Mouse (Mus musculus) liver, embryonic 11.5 days (tissue): ENCODE data around the gene Marcks. TPM values are rescaled to one million over a fixed set of nuclear protein-coding genes. Genes with fewer than 3 reads are reported as not detected.
A peak's percentile ranks its signal among the peaks of the same experiment; 100 is the strongest.

Source experiments
- ATAC-seq: fragments of 200-750 bp; cut with Nextera tagmentation; replicated peaks from 2 replicates; pipeline ENCODE4 v1.8.0; 2017; ENCODE audit warnings: moderate number of reproducible peaks, mild to moderate bottlenecking, moderate TSS enrichment, moderate library complexity; ENCODE audit not compliant: low FRiP score
- DNase-seq: peaks from one replicate; pipeline ENCODE4 v3.0.0-alpha.2; 2017; ENCODE audit warnings: low spot score
- H3K27ac ChIP-seq: fragments of 300-500 bp; sonication (generic); 2 replicates; pipeline ENCODE4 v1.5.1; 2014; ENCODE audit warnings: mild to moderate bottlenecking, low read depth, low read length, control low read depth
- H3K27me3 ChIP-seq: fragments of 300-500 bp; sonication (generic); replicated peaks from 2 replicates; pipeline ENCODE4 v1.6.1; 2014; ENCODE audit warnings: low read length, mixed read lengths; ENCODE audit not compliant: control insufficient read depth, insufficient read depth
- H3K36me3 ChIP-seq: fragments of 300-500 bp; sonication (generic); 2 replicates; pipeline ENCODE4 v1.6.1; 2014; ENCODE audit warnings: mild to moderate bottlenecking, low read length, moderate library complexity, mixed read lengths; ENCODE audit not compliant: control insufficient read depth, insufficient read depth
- H3K4me1 ChIP-seq: fragments of 300-500 bp; sonication (generic); replicated peaks from 2 replicates; pipeline ENCODE4 v1.6.1; 2014; ENCODE audit warnings: low read length, mixed read lengths; ENCODE audit not compliant: control insufficient read depth, insufficient read depth
- H3K4me2 ChIP-seq: fragments of 300-500 bp; sonication (generic); 2 replicates; pipeline ENCODE4 v1.6.1; 2014; ENCODE audit warnings: mild to moderate bottlenecking, control low read depth, moderate library complexity
- H3K4me3 ChIP-seq: fragments of 300-500 bp; sonication (generic); 2 replicates; pipeline ENCODE4 v1.5.1; 2014; ENCODE audit warnings: low read depth, low read length, control low read depth
- H3K9ac ChIP-seq: fragments of 300-500 bp; sonication (generic); 2 replicates; pipeline ENCODE4 v1.6.1; 2014; ENCODE audit warnings: low read depth, low read length, control low read depth
- H3K9me3 ChIP-seq: fragments of 300-500 bp; sonication (generic); 2 replicates; pipeline ENCODE4 v1.6.1; 2016; ENCODE audit warnings: low read length, inconsistent platforms, mixed read lengths; ENCODE audit not compliant: control insufficient read depth
- WGBS: fragments of 180-500 bp; shearing (Covaris S2); extraction: QIAGEN DNeasy Blood & Tissue Kit; methylation state at CpG from one replicate; pipeline ENCODE4 v1.1.7; 2014; 5-methylcytosine and 5-hydroxymethylcytosine counted together
- polyA plus RNA-seq: library from polyadenylated mRNA; unstranded; fragments of >200 nt; fragmentation: Nextera tagmentation; extraction: Ambion mirVana; gene quantifications from 2 replicates; pipeline ENCODE4 v1.2.1, GENCODE M21; 2014

The Marcks gene
- 61.2 and 63.3 TPM in 2 replicates for polyA plus RNA-seq

GRCm38 (mm10) chr10:37138778-37139442, at the start of gene Marcks:
Gene Marcks (minus strand): TSS chr10:37138920.
- peak within 1 kb of the TSS; percentile 89 for H3K9ac ChIP-seq
- H3K4me1 ChIP-seq = peaks cover 3% of the 10 kb centered on the region
- peak within 1 kb of the TSS; percentile 80 for H3K4me3 ChIP-seq
- peaks cover 3% of the 10 kb centered on the region; the same call in 1 of the 2 replicates for H3K27me3 ChIP-seq
- peak; percentile 68 for ATAC-seq
- DNase-seq = peak; percentile 83
- no peaks in the 10 kb centered on the region for H3K9me3 ChIP-seq
- H3K4me2 ChIP-seq = peak within 1 kb of the TSS; percentile 90
- WGBS = under 1% methylated on average over 39 of the region's 39 CpGs
- peaks cover 4% of the 10 kb centered on the region; the same call in 1 of the 2 replicates for H3K36me3 ChIP-seq
- peak within 1 kb of the TSS; percentile 92 for H3K27ac ChIP-seq

- no peaks in the 10 kb centered on the region for H3K36me3 ChIP-seq
- no peaks in the 10 kb centered on the region for H3K27me3 ChIP-seq
- no peaks in the 10 kb centered on the region for H3K9me3 ChIP-seq
- no peak for ATAC-seq
- H3K4me2 ChIP-seq = no peak overlapping the region
- 87% methylated on average over 3 of the region's 3 CpGs for WGBS
- no peak overlapping the region for H3K27ac ChIP-seq
- no peak overlapping the region for H3K4me3 ChIP-seq
- H3K4me1 ChIP-seq = no peaks in the 10 kb centered on the region
- DNase-seq = no peak
- no peak overlapping the region for H3K9ac ChIP-seq
Measured at GRCm38 (mm10) chr10:37177071-37177470, 38.4 kb upstream of the Marcks start.

DNA sequence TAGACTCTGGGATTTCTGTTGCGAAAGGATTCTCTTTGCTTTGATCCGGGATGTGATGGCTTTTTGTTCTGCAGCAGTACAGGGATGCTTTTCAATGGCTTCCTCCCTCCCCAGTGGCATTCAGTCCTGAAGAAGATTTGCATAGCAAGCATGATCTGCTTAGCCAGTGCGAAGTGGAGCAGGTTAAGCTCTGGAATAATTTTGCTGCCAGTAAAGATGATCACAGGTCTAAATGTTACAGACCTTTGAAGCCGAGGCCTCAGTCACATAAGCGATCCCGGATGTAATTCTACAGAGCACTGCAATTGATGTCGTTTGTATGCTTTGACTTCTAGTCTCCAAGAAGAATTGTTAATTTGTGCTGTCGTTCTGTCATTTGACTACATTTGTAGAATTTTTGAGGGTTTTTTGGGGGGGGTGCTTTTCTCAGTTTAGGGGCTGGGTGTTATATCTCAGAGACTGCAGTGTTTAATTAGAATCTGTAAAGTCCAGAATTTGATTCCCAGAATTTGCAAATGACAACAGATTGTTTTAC, 33.8 kb upstream of the Marcks start:
- Histone ChIP-seq H3K4me3 (no peak overlapping the region), H3K27me3 (no peaks in the 10 kb centered on the region), H3K4me2 (no peak overlapping the region), H3K9ac (no peak overlapping the region), H3K36me3 (no peaks in the 10 kb centered on the region), H3K4me1 (no peaks in the 10 kb centered on the region), H3K27ac (no peak overlapping the region), H3K9me3 (no peaks in the 10 kb centered on the region)
- DNase-seq = no peak
- ATAC-seq = no peak
- WGBS = 77% methylated on average over 8 of the region's 8 CpGs

- no peaks in the 10 kb centered on the region for H3K4me1 ChIP-seq
- 90% methylated on average over 3 of the region's 3 CpGs for WGBS
- H3K27ac ChIP-seq = no peak overlapping the region
- H3K36me3 ChIP-seq = no peaks in the 10 kb centered on the region
- H3K9me3 ChIP-seq = no peaks in the 10 kb centered on the region
- ATAC-seq (no peak), DNase-seq (no peak)
- H3K27me3 ChIP-seq = no peaks in the 10 kb centered on the region
- H3K9ac ChIP-seq = no peak overlapping the region
- no peak overlapping the region for H3K4me2 ChIP-seq
- H3K4me3 ChIP-seq = no peak overlapping the region
Measured at GRCm38 (mm10) chr10:37171711-37172415, 33.1 kb upstream of the Marcks start.

DNA sequence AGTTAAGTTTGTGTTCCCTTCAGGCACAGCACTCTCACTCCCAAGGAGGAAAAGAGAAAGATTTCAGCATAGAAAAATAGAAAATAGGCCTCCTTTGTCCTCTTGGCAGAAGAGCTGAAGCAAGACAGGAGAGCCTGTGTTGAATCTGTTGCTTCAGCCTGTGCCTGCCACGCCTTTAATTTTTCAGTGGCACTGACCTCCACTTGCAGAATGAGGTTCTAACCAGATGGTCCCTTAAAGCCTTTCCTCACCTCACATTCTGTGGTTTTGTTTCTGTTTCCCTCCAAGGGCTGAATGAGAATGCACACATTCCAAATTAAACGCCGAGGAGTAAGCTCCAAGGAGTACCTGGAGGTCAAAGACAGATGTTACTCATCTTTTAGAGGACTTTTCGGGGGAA, 32.2 kb upstream of the Marcks start:
- H3K9me3 ChIP-seq = no peaks in the 10 kb centered on the region
- 80% methylated on average over 4 of the region's 4 CpGs for WGBS
- no peak overlapping the region for H3K27ac ChIP-seq
- no peaks in the 10 kb centered on the region for H3K27me3 ChIP-seq
- ATAC-seq (no peak), DNase-seq (no peak)
- no peak overlapping the region for H3K4me2 ChIP-seq
- no peak overlapping the region for H3K9ac ChIP-seq
- H3K4me1 ChIP-seq = no peaks in the 10 kb centered on the region
- no peak overlapping the region for H3K4me3 ChIP-seq
- no peaks in the 10 kb centered on the region for H3K36me3 ChIP-seq

DNA sequence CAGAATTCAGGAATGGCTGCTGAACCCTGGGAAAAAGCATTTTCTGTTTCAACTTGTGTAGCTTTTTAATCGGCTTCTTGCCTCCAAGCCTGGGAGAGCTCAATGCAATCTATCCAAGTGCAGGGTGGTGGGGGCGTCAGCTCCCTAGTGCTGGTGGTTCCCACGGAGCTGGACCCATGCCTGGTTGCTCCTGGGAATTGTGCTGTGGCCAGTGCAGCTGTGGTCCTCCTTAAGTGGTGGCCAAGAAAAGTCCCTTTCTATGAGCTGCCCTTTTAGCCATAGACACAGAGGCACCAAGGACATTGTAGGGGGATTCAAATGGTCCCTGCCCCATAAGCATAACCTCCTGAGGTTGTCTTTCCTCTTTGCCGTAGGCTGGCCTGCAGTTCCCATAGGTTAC, 31.7 kb upstream of the Marcks start:
- Histone ChIP-seq H3K4me3 (no peak overlapping the region), H3K27me3 (no peaks in the 10 kb centered on the region), H3K4me2 (no peak overlapping the region), H3K36me3 (no peaks in the 10 kb centered on the region), H3K27ac (no peak overlapping the region), H3K9me3 (no peaks in the 10 kb centered on the region), H3K4me1 (no peaks in the 10 kb centered on the region), H3K9ac (no peak overlapping the region)
- no peak for DNase-seq
- no peak for ATAC-seq
- 78% methylated on average over 4 of the region's 4 CpGs for WGBS

DNA sequence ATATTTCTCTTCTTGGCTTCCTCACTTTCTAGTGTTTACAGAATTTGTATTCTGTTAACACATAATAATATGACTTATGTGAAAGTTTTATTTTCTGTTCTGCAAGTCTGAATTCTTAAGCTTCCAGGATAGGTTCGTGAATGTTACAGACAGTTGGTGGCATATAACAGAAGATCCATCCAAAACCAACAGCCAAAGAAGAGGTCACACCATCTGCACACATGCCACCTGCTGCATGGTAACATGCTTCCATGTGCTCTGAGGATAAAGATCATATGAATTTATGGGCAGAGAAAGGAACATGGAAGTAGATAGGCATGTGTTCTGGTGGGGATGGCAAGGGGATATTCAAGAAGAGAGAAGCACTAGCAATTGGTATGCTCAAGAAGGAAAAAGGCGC, 28.8 kb upstream of the Marcks start:
- DNase-seq = no peak
- H3K9ac ChIP-seq = no peak overlapping the region
- no peak overlapping the region for H3K4me3 ChIP-seq
- 74% methylated on average over 2 of the region's 2 CpGs for WGBS
- no peaks in the 10 kb centered on the region for H3K9me3 ChIP-seq
- ATAC-seq = no peak
- no peaks in the 10 kb centered on the region for H3K36me3 ChIP-seq
- no peak overlapping the region for H3K27ac ChIP-seq
- no peak overlapping the region for H3K4me2 ChIP-seq
- no peaks in the 10 kb centered on the region for H3K27me3 ChIP-seq
- H3K4me1 ChIP-seq = no peaks in the 10 kb centered on the region

DNA sequence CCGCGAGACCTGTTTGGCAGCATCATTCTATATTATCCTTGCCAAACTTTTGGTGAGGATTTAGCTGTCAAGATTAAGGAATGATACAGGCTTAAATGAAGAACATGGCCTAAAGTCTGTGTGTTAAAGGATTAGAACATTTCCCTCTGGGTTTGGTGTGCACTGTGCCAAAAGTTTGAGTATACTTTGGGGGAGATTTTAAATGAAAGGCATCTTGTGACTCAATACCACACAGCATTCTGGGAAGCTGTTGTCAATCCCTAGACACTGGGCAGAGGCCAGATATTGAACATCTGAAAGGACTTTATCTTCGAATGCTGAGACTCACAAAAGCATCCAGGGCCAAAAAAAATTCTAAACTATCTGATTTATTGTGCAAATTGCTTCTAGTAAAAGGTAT, 21.0 kb upstream of the Marcks start:
- H3K4me3 ChIP-seq = no peak overlapping the region
- H3K4me2 ChIP-seq = no peak overlapping the region
- WGBS = 74% methylated on average over 3 of the region's 3 CpGs

More for the DNA sequence above, 21.0 kb upstream of the Marcks start:
- no peaks in the 10 kb centered on the region for H3K36me3 ChIP-seq
- DNase-seq = no peak
- no peaks in the 10 kb centered on the region for H3K27me3 ChIP-seq
- no peak for ATAC-seq
- no peak overlapping the region for H3K27ac ChIP-seq
- H3K4me1 ChIP-seq = no peaks in the 10 kb centered on the region
- no peaks in the 10 kb centered on the region for H3K9me3 ChIP-seq
- H3K9ac ChIP-seq = no peak overlapping the region
